Mouse (Mus musculus) intestine, embryonic 16.5 days (tissue): ENCODE data around the gene Cebpa. TPM values are rescaled to one million over a fixed set of nuclear protein-coding genes. Genes with fewer than 3 reads are reported as not detected.

ENCODE experiments used
- ATAC-seq: fragments of 200-750 bp; cut with Nextera tagmentation; 2 replicates; pipeline ENCODE4 v1.8.0; 2017; ENCODE audit warnings: moderate TSS enrichment, moderate library complexity
- H3K27ac ChIP-seq: fragments of 300-500 bp; sonication (generic); 2 replicates; pipeline ENCODE4 v1.5.1; 2014; ENCODE audit warnings: mild to moderate bottlenecking, low read length
- H3K27me3 ChIP-seq: fragments of 300-500 bp; sonication (generic); replicated peaks from 2 replicates; pipeline ENCODE4 v1.6.1; 2014; ENCODE audit warnings: low read length, control low read depth, mixed read lengths; ENCODE audit not compliant: control insufficient read depth, insufficient read depth
- H3K36me3 ChIP-seq: fragments of 300-500 bp; sonication (generic); 2 replicates; pipeline ENCODE4 v1.6.1; 2014; ENCODE audit warnings: low read length, control low read depth; ENCODE audit not compliant: control insufficient read depth, insufficient read depth
- H3K4me1 ChIP-seq: fragments of 300-500 bp; sonication (generic); 2 replicates; pipeline ENCODE4 v1.6.1; 2014; ENCODE audit warnings: low read length, control low read depth, mixed read lengths; ENCODE audit not compliant: control insufficient read depth, insufficient read depth
- H3K4me2 ChIP-seq: fragments of 300-500 bp; sonication (generic); 2 replicates; pipeline ENCODE4 v1.6.1; 2014; ENCODE audit warnings: low read depth, low read length, control low read depth
- H3K4me3 ChIP-seq: fragments of 300-500 bp; sonication (generic); 2 replicates; pipeline ENCODE4 v1.5.1; 2014; ENCODE audit warnings: mild to moderate bottlenecking, low read length
- H3K9ac ChIP-seq: fragments of 300-500 bp; sonication (generic); 2 replicates; pipeline ENCODE4 v1.6.1; 2014; ENCODE audit warnings: low read depth, low read length
- H3K9me3 ChIP-seq: fragments of 300-500 bp; sonication (generic); 2 replicates; pipeline ENCODE4 v1.6.1; 2016; ENCODE audit warnings: low read length, control low read depth; ENCODE audit not compliant: control insufficient read depth
- WGBS: fragments of 180-500 bp; shearing (Covaris S2); extraction: QIAGEN DNeasy Blood & Tissue Kit; methylation state at CpG from one replicate; pipeline ENCODE4 v1.1.7; 2014; 5-methylcytosine and 5-hydroxymethylcytosine counted together
- microRNA-seq: library from miRNA; unstranded; fragments of <30 nt; microRNA quantifications from one replicate; pipeline ENCODE4, GENCODE M21; 2016
- polyA plus RNA-seq: library from polyadenylated mRNA; unstranded; fragments of >200 nt; fragmentation: Nextera tagmentation; extraction: Ambion mirVana; gene quantifications from 2 replicates; pipeline ENCODE4 v1.2.1, GENCODE M21; 2015

Cebpa gene
- polyA plus RNA-seq, 1 experiment from 2014 or later = 9.9 TPM

DNA sequence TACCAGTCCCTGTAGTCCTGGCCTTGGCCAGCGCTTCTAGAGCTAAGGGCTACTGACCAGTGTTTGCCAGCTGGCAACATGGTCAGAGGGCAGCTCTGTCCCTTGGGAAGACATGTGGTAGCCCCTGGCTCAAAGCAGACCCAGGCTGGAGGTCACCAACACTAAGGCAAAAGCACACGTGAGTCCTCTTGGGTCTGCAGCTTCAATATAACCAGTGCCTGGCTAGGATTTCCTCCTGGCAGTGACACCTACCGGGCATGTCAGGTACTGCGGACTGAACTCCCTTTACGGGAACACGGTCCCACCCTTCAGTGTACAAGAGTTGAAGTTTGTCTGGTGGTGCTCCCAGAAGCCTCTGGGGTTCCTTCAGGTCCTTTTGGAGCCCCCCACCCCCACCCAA lies 50.2 kb downstream of the Cebpa start:
- H3K4me2 ChIP-seq = no peak overlapping the region
- no peaks in the 10 kb centered on the region for H3K36me3 ChIP-seq
- no peak overlapping the region for H3K9ac ChIP-seq
- H3K9me3 ChIP-seq = no peaks in the 10 kb centered on the region
- H3K27ac ChIP-seq = no peak overlapping the region
- H3K4me3 ChIP-seq = no peak overlapping the region
- 17% methylated on average over 6 of the region's 6 CpGs for WGBS
- peak; percentile 64; the same call in 1 of the 2 replicates for ATAC-seq
- H3K27me3 ChIP-seq = no peaks in the 10 kb centered on the region
- H3K4me1 ChIP-seq = peaks cover 7% of the 10 kb centered on the region

Small RNA genes within 50 kb of the gene (microRNA-seq; reads per million reads assigned to microRNA genes)
- gene Gm25033 = not detected

Other genes starting within 250 kb of the Cebpa start
- 125 and 135 TPM in 2 replicates for gene Pepd, start 206.9 kb upstream of the Cebpa start, polyA plus RNA-seq
- gene Cebpg, start 62.7 kb upstream of the Cebpa start, polyA plus RNA-seq = 43.4 and 46.4 TPM in 2 replicates
- 0.99 and 1.2 TPM in 2 replicates for gene Slc7a10, start 67.1 kb downstream of the Cebpa start, polyA plus RNA-seq
- 2.8 and 3.3 TPM in 2 replicates for gene Lrp3, start 96.2 kb downstream of the Cebpa start, polyA plus RNA-seq
- 14.8 and 15.3 TPM in 2 replicates for gene Gpatch1, start 199.1 kb downstream of the Cebpa start, polyA plus RNA-seq
- 95.3 and 105 TPM in 2 replicates for gene Rhpn2, start 214.9 kb downstream of the Cebpa start, polyA plus RNA-seq